Mouse (Mus musculus): ENCODE measurements around the gene Scn1b.

Gene Scn1b

GRCm38 (mm10) chr7:31117465-31117864 is 9.3 kb downstream of the Scn1b start:
- DNase-seq (ENCODE audit: low read depth, low spot score) = no peak

- peak; percentile 70 for DNase-seq (ENCODE audit: low read depth, low spot score)
Observed at GRCm38 (mm10) chr7:31116721-31117145, 10.1 kb downstream of the Scn1b start.

DNA sequence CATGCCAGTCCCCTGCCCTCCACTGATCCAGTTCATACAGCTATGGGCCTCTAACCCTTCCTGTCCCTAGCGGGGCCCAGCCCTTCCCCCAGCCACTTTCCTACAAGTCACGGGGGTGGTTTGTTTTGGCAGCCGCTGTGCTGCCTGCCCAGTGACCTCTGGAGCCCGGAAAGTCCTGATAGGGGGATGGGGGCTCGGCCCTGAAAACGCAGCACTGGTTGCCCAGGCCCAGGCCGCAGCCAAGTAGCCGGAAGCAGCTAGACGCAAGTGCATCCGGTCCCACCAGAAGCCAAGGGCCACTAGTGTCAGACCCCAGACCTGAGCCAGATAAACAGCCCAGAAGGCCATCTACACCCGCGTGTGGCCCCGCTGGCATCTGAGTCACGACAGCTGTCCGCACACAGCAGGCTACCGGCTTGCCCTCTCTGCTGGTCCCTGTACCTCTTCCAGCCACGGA is 11.2 kb downstream of the Scn1b start:
- DNase-seq (ENCODE audit: low read depth, low spot score) = no peak

- DNase-seq (ENCODE audit: low read depth, low spot score) = no peak
Observed at GRCm38 (mm10) chr7:31115182-31115581, 11.6 kb downstream of the Scn1b start, which contains the start of gene Hpn. TSS of gene Hpn (minus strand) at chr7:31115290.

GRCm38 (mm10) chr7:31114646-31115045 is 12.2 kb downstream of the Scn1b start:
- peak; percentile 33 for DNase-seq (ENCODE audit: low read depth, low spot score)

DNA sequence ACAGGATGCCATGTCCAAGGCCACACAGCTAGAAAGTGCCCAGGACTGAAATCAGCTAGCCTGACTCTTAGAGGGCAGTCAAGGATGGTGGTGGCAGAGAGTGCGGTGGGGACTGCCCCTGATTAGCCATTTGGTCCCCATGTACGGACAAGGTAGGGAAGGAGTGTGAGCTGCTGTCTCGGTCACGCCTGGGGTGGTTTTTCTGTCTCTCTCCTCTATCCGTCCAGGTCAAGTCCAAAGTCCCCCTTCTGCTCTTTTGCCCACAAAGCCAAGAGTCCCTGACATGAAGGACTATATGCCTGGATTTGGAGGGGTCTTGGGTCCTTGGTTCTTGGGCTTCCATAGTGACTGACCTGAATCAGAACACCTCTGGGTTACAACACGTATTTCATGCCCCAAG is 13.0 kb downstream of the Scn1b start:
- DNase-seq (ENCODE audit: low read depth, low spot score) = no peak

GRCm38 (mm10) chr7:31112036-31112435 is 14.8 kb downstream of the Scn1b start:
- no peak for DNase-seq (ENCODE audit: low read depth, low spot score)

DNA sequence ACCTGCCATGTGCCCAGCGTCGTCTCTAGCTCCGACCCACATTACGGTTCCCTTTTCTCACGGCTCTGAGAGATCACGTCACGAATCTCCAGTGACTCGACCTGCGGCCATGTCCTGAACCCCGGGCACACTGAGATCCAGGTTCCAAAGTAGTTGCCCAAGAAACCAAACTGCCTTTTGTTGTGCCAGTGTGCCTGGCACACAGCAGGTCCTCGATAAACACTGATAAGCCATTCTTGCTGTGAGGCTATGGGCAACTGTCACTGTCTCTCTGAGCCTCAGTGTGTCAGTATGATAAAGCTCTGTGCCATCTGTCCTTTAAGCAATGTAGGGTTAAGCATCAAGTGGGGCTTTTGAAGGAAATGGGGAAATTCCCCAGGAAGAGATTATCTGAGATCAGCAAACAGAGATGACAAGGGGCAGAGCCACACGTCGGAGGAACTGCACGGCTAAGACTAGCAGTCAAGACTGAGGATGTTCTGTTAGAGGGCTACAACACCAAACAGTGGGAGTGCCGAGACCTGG is 15.9 kb downstream of the Scn1b start:
- no peak for DNase-seq (ENCODE audit: low read depth, low spot score)

DNA sequence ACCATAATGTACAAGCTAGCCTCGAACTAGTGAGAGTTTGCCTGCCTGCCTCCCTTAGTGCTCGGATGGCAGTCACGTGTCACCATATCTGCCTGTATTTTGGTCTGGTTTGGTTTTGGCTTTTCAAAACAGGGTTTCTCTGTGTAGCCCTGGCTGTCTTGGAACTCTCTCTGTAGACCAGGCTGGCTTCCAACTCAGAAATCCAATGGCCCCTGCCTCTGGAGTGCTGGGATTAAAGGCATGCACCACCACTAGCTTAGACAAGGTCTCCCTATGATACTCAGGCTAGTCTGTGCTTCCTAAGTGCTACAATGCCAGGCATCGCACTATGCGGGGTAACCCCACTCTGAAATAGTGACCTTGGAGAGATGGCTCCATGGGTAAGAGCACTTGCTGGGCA is 17.0 kb downstream of the Scn1b start:
- DNase-seq (ENCODE audit: low read depth, low spot score) = no peak

DNA sequence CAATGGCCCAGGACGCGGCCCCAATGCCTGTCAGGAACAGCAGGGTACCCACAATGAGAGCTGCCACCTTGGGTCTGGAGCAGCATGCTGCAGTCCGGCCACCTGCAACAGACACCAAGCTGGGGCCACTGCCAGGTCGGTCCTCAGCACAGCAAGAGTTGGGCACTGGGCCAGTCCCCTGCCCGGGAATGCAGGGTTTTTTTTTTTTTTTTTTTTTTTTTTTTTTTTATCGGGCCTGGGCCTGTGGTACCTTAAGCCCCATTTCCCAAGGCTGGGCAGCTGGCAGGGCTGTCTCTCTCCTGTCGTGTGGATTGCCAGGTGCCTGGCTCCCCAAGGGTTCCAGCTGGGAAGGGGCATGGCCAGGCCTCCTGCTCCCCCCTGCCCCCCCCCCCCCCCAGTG is 17.7 kb downstream of the Scn1b start:
- no peak for DNase-seq (ENCODE audit: low read depth, low spot score)

DNA sequence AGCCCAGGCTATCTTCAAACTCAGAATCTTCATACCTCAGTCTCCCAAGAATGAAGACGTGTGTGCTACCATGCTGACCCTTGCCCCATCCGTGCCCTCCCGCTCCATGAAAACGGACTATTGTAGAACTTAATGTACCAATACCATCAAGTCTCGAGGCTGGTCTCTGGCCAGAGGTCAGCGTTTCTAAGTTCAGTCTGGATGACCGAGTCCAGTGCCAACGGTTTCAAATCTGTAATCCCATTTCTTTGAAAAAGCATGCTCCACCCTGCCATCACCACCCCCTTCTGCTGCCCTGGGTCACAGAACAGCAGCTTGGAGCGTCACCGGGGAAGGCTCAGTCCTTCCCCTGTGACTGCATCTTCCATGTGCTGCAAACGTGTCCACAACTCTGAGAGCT is 19.0 kb downstream of the Scn1b start:
- DNase-seq (ENCODE audit: low read depth, low spot score) = no peak

- DNase-seq (ENCODE audit: low read depth, low spot score) = no peak
Observed at GRCm38 (mm10) chr7:31106166-31106565, 20.6 kb downstream of the Scn1b start.

DNA sequence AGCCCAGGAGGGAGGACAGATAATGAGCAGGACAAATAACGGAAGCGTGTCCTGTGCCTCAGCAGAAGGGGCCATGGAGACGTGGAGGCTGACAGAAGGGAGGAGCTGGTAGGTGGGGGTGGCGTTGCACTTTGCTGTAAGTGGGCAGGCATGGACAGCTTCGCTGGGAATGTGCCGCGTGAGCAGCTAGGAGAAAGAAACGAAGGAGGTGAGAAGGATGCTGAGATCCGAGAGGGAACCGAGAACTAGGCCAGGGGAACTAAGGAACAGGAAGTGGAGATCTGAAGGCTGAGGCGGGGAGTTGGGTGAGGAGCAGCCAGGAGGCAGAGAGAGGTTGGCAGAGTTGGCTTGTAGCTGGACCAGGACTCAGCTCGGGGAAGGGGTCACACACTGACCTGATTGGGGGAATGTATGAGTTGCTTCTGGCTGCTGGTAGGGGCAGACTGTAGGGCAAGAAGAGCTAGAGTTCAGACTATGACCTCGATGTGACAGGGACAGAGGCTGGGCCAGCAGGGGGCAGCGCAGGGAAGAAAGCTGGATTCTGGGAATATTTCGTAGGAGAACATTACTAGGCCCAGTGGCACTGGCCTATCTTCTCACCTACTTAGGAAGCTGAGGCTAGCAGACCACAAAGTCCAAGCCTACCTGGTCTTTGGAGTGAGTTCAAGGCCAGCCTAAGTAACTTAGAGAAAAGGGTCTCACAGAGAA is 21.6 kb downstream of the Scn1b start:
- no peak for DNase-seq (ENCODE audit: low read depth, low spot score)

DNA sequence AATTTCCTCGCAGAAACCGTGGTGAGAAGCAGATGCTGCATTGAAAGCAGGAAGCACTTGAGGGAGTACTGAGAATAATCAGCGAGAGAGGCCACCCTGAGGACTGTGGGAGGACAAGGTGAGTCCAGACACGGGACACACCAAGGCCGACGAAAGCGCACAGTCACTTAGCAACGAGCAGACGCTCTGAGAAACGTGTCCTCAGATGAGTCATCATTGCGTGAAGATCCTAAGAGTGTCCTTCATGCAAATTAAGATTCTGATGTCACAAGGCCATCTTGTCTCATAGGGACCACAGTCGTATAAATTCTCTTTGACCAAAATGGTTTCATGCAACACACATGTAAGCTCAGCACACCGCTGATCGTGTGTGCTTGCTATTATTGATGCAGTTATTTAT is 26.0 kb downstream of the Scn1b start:
- DNase-seq (ENCODE audit: low read depth, low spot score) = no peak

GRCm38 (mm10) chr7:31099612-31099982 is 27.2 kb downstream of the Scn1b start:
- DNase-seq (ENCODE audit: low read depth, low spot score) = no peak

DNA sequence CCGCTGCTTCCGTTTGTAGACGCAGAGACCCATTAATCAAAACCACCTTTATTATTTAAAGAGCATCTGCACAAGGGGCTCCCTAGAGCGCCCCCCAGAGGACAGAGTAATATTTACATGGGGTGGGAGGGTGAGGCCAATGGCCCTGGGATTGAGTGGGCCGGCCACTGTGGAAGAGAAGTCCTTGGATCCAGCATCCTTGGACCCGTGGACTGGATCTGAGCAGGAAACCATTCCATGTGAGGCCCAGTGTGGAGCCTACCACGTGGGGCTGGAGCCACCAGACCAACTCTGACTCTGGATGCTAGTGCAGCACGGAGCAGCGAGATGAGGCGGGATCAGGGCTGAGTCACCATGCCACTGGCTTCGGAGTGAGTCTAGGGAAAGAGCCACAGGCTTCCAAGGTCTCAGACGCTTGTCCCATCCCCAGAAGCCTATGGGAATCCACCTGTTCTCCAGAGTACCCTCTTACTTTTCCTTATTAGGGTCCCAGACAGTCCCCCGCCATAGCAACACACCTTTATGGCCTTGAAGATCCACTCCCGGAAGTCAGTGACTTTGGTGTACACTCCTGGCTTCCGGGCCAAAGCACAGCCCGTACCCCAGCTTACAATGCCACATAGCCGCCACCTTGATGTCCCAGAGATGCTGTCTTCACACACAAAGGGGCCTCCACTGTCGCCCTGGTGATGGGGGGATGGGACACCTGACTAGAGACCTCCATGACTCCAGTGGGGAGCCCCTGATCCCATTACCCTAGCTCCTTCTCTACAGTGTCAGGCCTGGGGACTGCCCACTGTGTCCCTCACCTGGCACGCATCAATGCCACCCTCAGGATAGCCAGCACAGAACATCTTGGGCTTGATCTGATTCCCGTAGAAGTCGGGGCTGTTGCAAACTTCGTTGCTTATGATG is 27.8 kb downstream of the Scn1b start:
- peak; percentile 46 for DNase-seq (ENCODE audit: low read depth, low spot score)

- peak; percentile 92 for DNase-seq (ENCODE audit: low read depth, low spot score)
Observed at GRCm38 (mm10) chr7:31097583-31098248, 29.1 kb downstream of the Scn1b start.

DNA sequence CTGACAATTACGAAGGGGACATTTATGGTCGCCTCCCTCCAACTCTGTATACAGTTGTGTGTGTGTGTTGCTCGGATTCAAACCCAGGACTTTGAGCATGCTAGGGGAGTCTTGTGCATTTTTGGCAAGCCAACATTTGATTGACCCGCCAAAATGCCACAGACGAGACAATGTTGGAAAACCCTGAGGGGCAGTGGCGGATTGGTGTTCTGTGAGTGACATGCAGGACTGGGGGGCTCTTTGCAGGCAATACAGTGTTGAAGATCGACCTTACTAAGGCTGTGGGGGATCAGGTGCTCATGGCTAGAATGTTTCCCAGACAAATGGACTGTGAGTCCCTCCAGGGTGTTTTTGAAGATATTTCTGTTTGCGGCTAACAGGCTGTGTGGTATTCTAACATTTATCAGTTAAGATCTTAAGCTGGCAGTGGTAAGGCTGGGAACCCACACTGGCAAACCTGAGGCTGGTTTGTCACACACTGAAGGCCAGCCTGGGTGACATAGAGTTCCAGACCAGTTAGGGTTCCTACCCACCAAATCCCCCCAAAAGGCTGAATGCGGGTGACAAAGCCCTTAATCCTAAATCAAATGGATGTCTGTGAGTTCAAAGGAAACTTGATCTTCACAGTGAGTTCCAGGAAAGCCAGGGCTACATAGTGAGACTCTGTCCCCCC is 29.8 kb downstream of the Scn1b start:
- no peak for DNase-seq (ENCODE audit: low read depth, low spot score)

DNA sequence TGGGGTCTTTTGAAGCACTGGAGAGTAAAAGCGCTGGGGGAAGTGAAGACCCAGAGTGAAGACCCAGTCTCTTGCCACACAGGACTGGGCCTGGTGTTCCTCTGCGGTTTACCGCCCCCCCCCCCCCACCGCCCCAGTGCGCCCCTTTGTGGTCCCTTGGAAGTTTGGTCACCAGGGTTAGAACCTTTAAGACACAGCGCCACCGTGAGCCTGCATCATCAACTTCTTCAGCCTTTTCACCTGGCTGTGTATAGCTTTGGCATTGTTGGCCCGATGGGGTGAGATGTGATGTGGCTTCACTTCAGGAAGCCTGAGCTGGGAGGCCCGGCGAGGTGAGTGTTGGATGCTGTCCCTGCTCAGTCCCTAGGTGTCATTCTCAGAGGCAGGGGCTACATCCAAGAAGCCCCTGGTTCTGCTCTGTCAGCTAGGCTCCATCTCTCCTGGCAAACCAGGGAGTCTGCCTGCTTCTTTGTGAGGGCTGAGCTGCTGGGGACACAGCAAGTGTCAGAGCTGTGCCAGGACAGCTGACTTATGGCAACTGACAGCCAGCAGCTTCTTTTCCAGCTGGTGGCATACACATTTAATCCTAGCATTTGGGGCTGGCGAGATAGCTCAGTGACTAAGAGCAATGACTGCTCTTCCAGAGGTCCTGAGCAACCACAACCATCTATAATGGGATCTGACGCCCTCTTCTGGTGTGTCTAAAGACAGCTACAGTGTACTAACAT is 31.9 kb downstream of the Scn1b start:
- DNase-seq (ENCODE audit: low read depth, low spot score) = peak; percentile 44

- DNase-seq (ENCODE audit: low read depth, low spot score) = no peak
Observed at GRCm38 (mm10) chr7:31089721-31090120, 37.1 kb downstream of the Scn1b start.

- no peak for DNase-seq (ENCODE audit: low read depth, low spot score)
Observed at GRCm38 (mm10) chr7:31088206-31088605, 38.6 kb downstream of the Scn1b start.
